Mouse (Mus musculus): Measurements from ENCODE around the gene Gdf15.

Gene Gdf15

DNA sequence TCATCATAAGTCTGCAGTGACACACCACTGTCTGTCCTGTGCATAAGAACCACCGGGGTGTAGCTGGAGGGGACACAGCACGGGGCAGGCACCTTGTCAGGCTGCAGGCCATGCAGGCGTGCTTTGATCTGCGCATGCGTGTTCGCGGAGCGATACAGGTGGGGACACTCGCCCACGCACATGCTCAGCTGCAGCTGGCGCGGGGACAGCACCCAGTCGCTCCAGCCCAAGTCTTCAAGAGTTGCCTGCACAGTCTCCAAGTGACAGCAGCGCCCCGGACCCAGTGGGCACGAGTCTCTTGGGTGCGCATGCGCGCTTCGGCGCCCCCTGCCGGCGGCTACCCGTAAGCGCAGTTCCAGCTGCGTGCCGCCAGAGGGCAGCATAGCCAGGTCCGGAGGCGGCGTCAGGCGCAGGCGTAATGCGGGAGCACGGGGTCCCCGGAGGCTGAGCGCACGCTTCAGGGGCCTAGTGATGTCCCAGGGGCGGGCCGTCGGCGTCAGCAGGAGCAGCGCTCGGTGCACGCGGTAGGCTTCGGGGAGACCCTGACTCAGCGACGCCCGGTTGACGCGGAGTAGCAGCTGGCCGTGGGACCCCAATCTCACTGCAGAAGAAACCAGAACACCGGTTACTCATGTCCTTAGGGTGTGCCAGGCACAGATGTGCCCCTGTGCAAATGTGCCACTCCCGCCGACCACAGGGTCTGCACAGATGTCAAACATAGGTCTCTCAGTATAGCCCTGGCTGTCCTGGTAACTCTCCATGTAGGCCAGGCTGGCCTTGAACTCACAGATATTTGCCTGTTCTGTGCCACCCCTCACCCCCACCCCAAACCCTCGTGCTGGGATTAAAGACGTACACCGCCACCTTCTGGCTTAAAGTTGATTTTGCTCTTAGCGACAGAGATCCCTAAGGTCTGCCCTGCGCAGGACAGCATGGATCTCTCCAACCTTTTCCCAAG is 2.4 kb downstream of the Gdf15 start:
- in situ Hi-C loops (cut with MboI), result no loop called here

DNA sequence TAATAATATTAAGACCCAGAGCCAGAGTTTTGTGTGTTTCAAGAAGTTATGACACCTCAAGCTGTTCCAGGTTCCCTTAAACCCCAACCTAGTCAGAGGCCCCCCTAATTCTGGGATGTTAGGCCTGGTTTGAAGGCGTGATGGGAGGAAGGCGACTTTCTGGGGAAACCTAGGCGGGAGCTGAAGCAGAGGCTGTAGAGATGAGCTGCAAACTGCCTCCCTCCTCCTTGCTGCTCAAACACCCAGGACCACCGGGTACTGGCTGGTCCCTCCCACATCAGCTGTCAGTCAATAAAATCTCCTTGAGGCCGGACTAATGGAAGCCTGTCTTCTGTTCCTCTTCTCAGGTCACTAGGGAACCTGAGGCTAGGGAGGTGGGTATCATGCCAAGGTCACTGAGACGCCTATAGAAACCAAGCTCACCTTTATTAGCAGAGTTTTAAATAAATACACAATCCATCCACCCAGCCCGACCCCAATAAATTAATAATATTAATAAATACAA is 3.2 kb downstream of the Gdf15 start:
- in situ Hi-C loops (cut with MboI), result no loop called here

DNA sequence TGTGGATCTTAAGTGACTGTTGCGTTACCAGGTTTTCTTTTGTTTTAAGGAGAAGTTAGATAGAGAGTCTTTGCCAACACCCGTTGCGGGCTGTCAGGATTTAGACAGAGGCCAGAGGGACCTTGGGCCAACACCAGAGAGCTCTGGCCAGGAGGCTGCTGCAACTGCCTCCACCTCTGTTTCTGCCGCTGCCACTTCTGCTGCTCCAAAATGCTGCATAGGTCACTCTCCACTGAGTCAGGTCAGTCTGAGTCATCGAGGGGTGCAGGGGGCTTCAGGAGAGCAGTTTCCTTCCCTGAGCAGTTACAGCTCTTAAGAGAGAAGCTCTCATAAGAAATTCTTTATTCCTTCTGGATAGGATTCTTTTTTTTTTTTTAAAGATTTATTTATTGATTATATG is 5.2 kb downstream of the Gdf15 start:
- in situ Hi-C loops (cut with MboI), result no loop called here

DNA sequence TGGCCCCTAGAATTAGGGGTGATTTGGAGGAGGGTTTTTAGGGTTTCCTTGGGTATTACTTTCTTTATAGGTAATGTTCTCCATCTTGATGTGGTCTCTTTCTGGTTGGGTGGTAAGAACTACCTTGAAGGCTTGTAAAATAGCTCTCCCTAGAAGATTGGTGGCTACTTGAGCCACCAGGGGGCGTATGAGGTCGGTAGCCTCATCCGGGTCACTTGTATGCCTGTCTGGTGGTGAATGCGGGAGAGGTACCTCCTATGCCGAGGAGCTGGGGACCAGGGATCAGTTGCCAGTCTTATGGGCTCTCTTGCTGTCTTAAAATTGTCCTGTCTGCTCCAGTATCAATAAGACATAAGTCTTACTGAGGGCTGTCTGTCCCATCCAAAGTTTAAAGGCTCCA is 7.2 kb downstream of the Gdf15 start:
- in situ Hi-C loops (cut with MboI), result no loop called here

DNA sequence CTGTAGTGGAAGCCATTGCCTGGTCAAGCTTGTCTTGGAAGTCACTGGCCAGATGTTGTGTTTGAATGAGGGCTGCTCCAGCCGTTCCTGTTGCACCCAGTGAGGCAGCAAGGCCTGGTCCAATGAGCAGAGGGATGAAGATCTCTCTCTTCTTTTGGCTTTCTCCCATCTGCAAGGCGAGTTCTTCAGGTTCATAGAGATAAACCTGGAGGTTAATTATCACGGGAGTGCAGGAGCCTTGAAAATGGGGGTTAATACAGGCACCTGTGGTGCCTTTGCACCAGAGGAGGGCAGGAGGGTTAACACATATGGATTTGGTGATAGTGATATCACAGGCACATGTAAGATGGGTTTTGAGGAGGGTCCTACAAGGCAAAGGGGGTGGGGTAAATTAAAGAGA is 10.0 kb downstream of the Gdf15 start:
- in situ Hi-C loops (cut with MboI), result no loop called here

DNA sequence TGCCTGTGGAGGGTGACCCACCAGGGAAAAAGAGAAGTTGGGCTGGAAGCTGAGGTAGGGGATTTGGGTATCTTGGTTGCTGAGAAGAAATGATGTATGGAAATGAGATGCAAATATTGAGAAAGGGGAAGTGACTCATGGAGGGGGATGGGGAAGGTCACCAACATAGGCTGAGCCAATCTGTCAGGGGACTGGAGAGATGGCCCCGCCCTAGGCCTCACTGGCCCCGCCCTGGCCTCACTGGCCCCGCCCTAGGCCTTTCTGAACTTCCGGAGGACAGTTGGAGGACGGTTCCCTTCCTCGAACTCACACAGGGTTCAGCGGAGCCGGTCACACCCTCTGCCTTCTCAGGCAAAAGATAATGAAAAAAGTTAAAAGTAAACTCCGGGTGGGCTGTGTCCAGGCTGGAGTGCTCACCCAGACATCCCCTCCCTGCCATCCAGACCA is 13.3 kb downstream of the Gdf15 start:
- in situ Hi-C loops (cut with MboI), result no loop called here

DNA sequence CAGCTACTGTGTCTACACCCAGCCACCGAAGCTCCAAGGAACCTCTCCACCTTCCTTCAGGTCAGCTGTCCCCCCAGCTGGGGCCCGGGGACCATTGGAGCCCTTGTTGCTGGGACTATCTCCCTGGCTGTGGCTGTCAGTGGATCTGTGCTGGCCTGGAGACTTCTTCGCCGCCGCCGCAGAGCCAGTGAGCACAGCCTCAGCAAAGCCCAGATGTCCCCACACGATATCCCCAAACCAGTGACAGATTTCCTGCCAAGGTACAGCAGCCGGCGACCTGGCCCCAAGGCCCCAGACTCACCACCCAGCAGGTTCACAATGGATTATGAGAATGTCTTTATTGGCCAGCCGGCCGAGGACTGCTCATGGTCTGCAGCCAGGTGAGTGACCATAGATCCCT is 14.3 kb downstream of the Gdf15 start:
- in situ Hi-C loops (cut with MboI), result no loop called here

DNA sequence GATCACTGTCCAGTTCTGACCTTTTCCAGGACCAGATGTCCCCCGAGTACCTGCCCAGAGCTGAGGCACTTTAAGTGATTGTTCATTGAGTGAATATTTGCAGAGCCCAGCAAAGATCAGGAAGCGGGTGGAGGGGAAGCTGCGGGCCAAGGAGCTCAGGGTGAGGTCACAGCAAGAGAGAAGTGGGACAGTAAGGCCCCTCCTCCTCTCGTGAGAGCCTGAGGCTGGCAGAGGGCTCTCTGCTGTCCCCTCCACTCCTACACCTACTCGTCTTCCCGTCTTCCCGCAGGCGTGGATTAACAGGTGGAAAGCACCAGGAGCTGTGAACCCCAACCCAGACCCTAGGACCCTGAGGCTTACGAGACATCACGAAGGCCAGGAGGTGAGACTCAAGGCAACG is 15.6 kb downstream of the Gdf15 start:
- in situ Hi-C loops (cut with MboI), result no loop called here

DNA sequence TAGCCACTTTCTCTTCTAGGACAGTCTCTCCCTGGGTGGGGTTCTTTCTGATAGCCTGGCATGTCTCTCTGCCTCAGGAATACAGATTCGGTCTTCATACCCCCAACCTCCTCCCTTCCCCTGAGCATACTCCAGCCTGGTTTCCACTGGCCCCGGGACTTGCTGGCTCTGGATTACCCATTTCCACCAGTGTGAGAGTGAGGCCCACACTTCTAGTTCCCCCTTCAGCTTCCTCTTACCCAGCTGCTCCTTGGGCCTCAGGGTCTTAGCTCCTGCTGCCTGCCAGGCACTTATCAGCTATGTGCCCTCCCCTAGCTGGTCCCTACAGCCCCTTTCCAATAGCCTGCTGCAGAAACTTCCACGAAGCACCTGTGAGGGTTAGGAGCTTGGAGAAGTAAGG is 16.4 kb downstream of the Gdf15 start, which contains the start of gene Lrrc25:
Lrrc25 (plus strand) TSS at position 262 of the 400 bp plus-strand sequence.
- in situ Hi-C loops (cut with MboI), result no loop called here

DNA sequence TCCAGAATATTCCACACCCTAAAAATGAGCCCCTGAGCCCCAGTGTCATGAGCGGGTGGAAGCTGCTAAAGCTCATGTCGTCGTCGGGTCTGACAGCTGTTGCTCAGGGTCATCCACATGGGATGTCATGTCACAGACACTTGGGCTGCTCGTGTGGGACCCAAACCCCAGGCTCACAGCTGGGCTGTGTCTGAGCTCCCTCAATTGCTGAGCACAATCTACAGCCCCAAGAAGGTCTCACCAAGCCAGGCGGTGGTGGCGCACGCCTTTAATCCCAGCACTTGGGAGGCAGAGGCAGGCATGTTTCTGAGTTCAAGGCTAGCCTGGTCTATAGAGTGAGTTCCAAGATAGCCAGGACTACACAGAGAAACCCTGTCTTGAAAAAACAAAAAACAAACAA is 17.0 kb downstream of the Gdf15 start:
- in situ Hi-C loops (cut with MboI), result no loop called here

DNA sequence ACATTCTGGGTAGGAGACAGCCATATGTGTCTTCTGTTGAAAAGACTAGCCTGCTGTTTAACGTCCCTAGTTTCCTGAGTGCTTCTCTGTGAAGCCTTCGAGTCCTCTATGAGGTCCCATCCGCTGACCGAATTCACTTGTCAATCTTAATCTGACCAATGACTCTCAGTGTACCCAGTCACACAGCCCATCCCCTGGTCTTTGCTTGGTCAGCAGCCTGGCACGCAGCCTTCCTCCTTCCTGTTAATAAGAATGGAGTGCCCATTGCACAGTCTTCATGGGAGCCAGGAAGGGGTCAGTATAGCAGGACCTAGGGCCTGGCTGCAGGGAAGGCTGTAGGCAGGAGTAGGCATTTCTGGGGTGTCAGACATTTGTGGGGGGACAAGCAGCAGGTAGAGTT is 17.8 kb downstream of the Gdf15 start:
- in situ Hi-C loops (cut with MboI), result no loop called here

DNA sequence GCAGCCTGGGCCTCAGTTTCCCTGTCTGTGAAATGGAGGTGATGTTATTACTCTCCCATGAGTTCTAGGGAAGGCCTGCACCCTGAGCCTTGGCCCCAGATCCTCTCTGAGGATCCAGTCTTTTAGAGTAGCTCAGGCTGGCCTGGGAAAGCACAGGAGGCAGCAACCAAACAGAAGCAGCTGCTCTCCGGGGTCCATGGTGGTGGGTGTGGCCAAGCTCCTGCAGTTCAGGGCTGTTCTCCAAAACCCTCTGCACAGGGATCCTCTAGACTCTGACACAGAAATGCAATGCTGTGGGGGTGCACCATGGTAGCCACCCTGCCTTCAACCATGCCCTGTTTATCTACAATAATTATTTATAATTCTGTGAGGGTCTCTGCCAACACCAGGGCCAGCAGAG is 18.5 kb downstream of the Gdf15 start:
- in situ Hi-C loops (cut with MboI), result no loop called here

DNA sequence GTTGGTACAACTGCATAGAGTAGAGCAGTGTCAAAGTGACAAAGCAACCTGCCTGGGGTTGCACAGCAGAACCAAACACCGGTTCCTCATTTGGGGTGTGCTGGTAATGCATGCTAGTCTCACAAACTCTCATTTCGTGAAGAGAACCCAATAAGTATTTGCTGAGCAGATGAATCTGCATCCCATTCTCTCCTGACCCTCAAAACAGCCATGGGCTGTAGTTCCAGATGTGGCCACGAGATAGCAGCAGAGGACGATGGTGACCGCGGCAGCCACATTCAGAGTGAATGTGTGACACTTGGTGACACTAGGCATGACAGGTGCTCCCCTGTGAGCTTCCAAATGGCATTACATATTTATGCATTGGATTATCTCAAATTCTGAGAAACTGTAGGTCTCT is 20.4 kb downstream of the Gdf15 start:
- in situ Hi-C loops (cut with MboI), result no loop called here

DNA sequence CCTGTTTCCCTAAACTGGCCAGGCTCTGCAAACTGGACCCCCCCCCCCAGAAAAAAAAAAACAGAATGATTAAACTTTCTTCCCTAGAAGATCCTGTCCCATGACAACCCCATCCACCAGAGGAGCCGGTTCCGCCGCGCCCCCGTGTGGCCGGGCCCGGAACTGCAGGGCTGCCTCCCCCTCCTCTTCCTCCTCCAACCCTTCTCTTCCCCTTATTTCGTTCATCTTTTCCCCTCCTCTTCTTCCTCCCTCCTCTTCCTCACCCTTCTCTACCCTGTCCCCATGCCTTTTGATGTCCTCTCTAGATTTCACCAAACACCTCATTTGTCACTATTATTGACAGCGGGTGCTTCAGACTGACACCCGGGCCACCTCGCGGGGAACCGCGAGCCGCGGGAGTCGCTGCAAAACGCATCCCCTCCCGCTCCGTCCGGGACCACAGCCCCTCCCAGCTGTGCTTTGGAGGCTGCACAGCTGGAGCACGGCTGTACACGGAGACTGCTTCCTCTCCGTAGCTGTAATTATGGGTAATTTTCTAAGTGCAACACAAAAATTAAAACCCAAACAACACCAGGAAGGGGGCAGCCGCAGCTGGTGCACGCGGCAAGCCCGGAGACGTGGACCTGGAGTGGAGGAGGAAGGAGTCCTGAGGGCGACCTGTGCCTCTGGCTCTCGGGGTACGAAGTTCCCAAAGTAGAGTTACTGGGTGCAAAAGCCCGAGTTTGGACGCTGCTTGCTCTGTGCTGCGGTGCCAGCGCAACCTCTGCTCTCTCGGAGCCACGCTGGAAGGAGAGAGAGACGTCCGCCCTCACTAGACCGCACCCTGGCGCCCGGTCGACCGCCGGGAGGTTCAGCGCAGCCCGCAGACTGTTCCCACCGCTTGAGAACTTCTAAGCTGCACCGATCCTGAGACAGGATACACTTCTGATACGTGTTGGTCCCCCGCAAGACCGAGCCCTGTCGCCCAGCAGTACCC is 21.2 kb downstream of the Gdf15 start:
- in situ Hi-C loops (cut with MboI), result no loop called here

DNA sequence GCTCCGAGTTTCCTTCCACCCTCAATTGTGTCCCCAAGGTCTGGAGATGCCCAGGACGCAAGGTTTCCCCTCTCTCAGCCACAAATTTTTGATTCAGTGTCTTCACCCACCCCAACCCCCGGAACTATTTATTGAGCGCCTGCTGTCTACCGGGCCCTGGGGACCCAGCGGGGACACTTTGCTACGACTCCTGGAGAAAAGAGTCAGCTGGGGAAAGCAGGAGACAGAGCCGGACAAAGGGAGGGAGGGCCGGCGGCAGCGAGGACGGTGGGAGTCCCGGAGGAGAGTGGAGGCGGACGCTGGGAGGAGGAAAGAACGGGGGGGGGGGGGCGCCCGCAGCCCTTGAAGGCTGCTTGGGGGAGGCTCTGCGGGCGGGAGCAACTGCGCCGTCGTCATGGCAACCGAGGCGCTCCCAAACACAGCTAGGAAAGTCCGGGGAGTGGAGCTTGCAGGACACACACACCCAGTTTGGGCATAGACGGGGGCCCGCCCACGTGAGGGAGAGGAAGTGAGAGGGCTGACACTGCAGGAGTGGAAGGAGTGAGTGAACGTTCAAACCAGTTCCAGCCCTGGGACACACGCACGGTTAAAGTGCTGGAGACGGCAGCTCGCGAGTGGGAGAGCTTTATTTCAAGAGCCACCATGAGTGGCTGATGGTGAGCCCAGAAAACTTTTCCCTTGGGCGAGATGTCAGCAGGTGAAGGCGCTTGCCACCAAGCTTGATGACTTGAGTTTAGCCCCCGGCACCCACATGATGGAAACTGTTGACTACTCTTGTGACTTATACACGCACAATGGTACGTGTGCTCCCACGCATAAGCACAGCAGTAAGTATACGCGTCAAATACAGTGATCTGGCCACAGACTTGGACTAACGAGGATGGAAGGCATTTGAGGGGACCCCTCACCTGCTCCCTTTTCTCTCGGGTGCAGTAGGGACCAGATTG is 22.1 kb downstream of the Gdf15 start:
- in situ Hi-C loops (cut with MboI), result no loop called here

DNA sequence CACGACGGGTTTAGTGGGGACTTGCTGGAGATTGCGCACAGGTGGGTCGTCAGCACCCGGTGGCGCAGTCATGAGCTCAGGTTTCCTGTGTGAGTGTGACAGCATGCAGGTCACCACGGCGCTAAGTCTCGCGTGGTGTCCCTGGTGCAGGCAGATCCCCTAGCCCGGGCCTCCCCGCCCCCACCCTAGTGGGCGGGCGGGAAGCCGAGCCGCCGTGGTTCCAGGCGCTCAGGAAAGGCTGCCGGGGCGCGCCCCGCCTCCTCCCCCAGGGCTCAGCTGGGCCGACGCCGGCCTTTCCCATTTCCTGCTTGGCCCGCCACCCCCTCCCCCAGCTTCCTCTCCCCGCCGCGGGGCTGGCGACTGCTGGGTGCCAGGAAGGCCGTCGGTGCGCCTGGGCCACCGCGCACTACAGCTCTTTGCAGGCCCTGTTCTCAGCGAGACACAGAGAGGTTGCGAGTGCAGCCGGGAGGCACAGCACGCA is 22.8 kb downstream of the Gdf15 start:
- in situ Hi-C loops (cut with MboI), result no loop called here

DNA sequence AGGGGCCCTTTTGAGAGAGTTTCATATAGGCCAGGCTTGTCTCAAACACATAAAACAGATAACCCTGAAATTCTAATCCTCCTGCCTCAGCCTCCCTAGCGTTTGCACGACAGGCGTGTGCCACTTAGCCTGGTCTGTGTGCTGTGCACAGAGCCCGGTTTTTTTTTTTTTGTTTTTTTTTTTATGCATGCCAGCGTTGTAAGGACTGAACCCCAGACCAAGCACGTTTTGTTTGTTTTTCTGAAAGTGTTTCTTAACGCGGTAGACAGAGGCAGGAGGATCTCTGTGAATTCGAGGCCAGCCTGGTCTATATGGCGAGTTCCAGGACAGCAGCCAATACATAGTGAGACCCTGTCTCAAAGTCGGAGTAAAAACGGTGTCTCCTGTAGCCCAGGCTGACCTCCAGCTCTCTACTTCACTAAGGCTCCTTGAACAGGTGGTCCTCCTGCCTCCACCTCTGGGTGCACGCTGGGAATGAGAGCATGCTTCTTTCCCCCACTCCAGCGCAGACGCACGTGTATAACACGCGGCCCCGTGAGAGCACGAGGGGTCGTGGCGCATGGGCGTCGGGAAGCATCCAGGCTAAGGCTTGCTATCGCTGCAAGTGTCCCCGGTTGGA is 23.4 kb downstream of the Gdf15 start, which contains the start of gene Ssbp4:
Ssbp4 (minus strand) TSS at position 124 of the 619 bp plus-strand sequence.
- in situ Hi-C loops (cut with MboI), result no loop called here

DNA sequence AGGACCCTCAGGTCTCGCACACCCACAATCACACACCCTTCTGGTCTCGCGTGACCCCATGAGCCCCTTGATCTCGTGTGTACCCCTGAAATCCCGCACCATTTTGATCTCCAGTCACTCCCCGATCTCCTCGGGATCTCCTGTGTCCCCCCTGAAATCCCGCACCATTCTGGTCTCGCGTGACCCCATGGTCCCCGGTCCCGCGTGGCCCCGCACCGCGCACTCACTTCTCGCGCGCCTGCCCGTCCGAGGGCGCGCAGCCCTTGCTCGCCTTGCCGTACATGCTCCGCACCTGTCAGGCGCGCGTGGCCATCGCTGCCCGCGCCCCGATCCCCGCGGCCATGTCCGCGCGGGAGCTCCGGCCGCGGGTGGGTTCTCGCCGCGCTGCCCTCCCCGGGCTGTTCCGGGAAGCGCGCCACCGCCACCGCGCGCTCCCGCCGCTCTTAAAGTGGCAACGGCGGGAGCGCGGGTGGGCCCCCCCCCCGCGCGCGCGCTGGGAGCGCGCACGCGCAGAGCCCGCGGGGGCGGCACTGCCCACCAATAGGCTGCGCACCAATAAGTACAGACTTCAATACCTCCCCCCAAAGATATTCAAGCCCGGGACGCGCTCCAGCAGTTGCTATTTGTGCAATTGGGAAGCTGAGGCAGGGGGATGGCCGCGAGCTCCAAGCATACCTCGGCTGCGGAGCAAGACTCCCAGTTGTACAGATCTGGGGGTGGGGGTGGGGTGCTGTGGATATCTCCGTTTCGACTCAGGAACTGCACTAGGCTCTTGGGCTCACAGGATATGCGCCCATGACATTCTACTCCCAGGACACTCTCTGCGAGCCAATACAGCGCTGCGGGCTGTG is 24.1 kb downstream of the Gdf15 start:
- in situ Hi-C loops (cut with MboI), result no loop called here

DNA sequence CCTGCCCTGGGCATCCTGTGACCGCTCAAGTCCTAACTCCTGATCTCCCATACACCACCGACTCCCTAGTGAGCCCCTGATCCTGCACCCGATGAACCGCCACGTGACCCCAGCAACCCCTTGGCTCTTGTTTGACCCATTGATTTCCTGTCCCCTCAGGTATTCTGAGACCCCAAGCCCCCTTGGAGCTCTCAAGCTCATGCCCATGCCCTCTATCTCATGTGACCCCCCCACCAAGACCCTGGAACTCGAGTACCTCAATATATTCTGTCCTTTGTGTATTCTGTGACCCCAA is 24.7 kb downstream of the Gdf15 start:
- in situ Hi-C loops (cut with MboI), result no loop called here

Measured in mature B cell (primary cell).